Mouse (Mus musculus) MEL (cell line): ENCODE results near the gene Hoxa11. TPM values are rescaled to one million over a fixed set of nuclear protein-coding genes. Genes with fewer than 3 reads are reported as not detected.

Experiments used
- DNase-seq: peaks from one replicate; pipeline ENCODE4 v3.0.0; 2011; ENCODE audit warnings: low read depth, low spot score
- H3K27ac ChIP-seq: 2 replicates; pipeline ENCODE4 v1.5.1; 2012; ENCODE audit warnings: low read depth, mild to moderate bottlenecking, control low read depth, low read length, moderate library complexity; ENCODE audit not compliant: control insufficient read depth
- H3K27me3 ChIP-seq, 2 experiments: fragments of 150-350 bp in 1 of 2; sonication (generic) in 1 of 2; 2 replicates each; pipeline ENCODE4 v1.6.1; 2012; ENCODE audit warnings: low read length in 2 of 2, mild to moderate bottlenecking in 2 of 2, improper control_type of control experiment in 1 of 2, moderate library complexity in 1 of 2; ENCODE audit not compliant: insufficient read depth in 2 of 2, control insufficient read depth in 1 of 2
- H3K36me3 ChIP-seq, 2 experiments: 2 replicates each; pipeline ENCODE4 v1.6.1; 2012 to 2014; ENCODE audit warnings: low read length in 2 of 2, improper control_type of control experiment in 1 of 2, inconsistent platforms in 1 of 2, mild to moderate bottlenecking in 1 of 2; ENCODE audit not compliant: insufficient read depth in 2 of 2, control insufficient read depth in 1 of 2
- H3K4me1 ChIP-seq, 2 experiments: fragments of 150-350 bp in 1 of 2; sonication (generic) in 1 of 2; 2 replicates each; pipeline ENCODE4 v1.6.1; 2012; ENCODE audit warnings: low read length in 2 of 2, improper control_type of control experiment in 1 of 2, mild to moderate bottlenecking in 1 of 2; ENCODE audit not compliant: insufficient read depth in 2 of 2, control insufficient read depth in 1 of 2
- H3K4me3 ChIP-seq, 2 experiments: fragments of 150-350 bp in 1 of 2; sonication (generic) in 1 of 2; 2 replicates each; pipeline ENCODE4 v1.5.1; 2012; ENCODE audit warnings: low read depth in 2 of 2, low read length in 2 of 2, mild to moderate bottlenecking in 2 of 2, moderate library complexity in 2 of 2, control low read depth in 1 of 2, improper control_type of control experiment in 1 of 2; ENCODE audit not compliant: control insufficient read depth in 1 of 2, insufficient read depth in 1 of 2
- H3K79me2 ChIP-seq: 2 replicates; pipeline ENCODE4 v1.6.1; 2012; ENCODE audit warnings: mild to moderate bottlenecking, low read length, moderate library complexity; ENCODE audit not compliant: control insufficient read depth, poor library complexity, insufficient read depth
- H3K9ac ChIP-seq: 2 replicates; pipeline ENCODE4 v1.6.1; 2012; ENCODE audit warnings: low read depth, mild to moderate bottlenecking, control low read depth, low read length, moderate library complexity; ENCODE audit not compliant: control insufficient read depth, poor library complexity, severe bottlenecking
- H3K9me3 ChIP-seq: fragments of 150-350 bp; sonication (generic); replicated peaks from 2 replicates; pipeline ENCODE4 v1.6.1; 2012; ENCODE audit warnings: mild to moderate bottlenecking, low read length, improper control_type of control experiment, moderate library complexity; ENCODE audit not compliant: insufficient read depth
- CHD2 ChIP-seq: IDR thresholded peaks from 2 replicates; pipeline ENCODE4 v1.6.1; 2011; ENCODE audit warnings: low read length, improper control_type of control experiment
- CTCF ChIP-seq, 3 experiments: IDR thresholded peaks in 2 of 3; conservative IDR thresholded peaks in 1 of 3; 2 replicates each; pipeline ENCODE4 v1.5.1; 2011 to 2012; ENCODE audit warnings: low read length in 3 of 3, low read depth in 2 of 3, mild to moderate bottlenecking in 2 of 3, improper control_type of control experiment in 1 of 3, inconsistent platforms in 1 of 3, mixed read lengths in 1 of 3, moderate library complexity in 1 of 3; ENCODE audit not compliant: control insufficient read depth in 1 of 3, insufficient read depth in 1 of 3, poor library complexity in 1 of 3, severe bottlenecking in 1 of 3
- E2F4 ChIP-seq: IDR thresholded peaks from 2 replicates; pipeline ENCODE4 v1.6.1; 2011; ENCODE audit warnings: low read depth, low read length, improper control_type of control experiment, borderline replicate concordance
- ELF1 ChIP-seq: IDR thresholded peaks from 2 replicates; pipeline ENCODE4 v1.6.1; 2014; ENCODE audit warnings: low read depth, mild to moderate bottlenecking, inconsistent platforms, low read length, improper control_type of control experiment, moderate library complexity
- GATA1 ChIP-seq: IDR thresholded peaks from 2 replicates; pipeline ENCODE4 v1.6.1; 2011; ENCODE audit warnings: low read depth, low read length, improper control_type of control experiment
- HCFC1 ChIP-seq: IDR thresholded peaks from 2 replicates; pipeline ENCODE4 v1.6.1; 2012; ENCODE audit warnings: low read depth, mild to moderate bottlenecking, inconsistent platforms, low read length, improper control_type of control experiment, moderate library complexity
- JUND ChIP-seq: IDR thresholded peaks from 2 replicates; pipeline ENCODE4 v1.6.1; 2011; ENCODE audit warnings: low read depth, mild to moderate bottlenecking, improper control_type of control experiment, low read length
- KAT2A ChIP-seq: conservative IDR thresholded peaks from 2 replicates; pipeline ENCODE4 v1.6.1; 2012; ENCODE audit warnings: low read depth, low read length, improper control_type of control experiment, inconsistent platforms
- MAFK ChIP-seq: IDR thresholded peaks from 2 replicates; pipeline ENCODE4 v1.6.1; 2011; ENCODE audit warnings: low read depth, mild to moderate bottlenecking, low read length, improper control_type of control experiment, borderline replicate concordance
- MAX ChIP-seq: IDR thresholded peaks from 2 replicates; pipeline ENCODE4 v1.6.1; 2011; ENCODE audit warnings: low read length, improper control_type of control experiment
- MAZ ChIP-seq: IDR thresholded peaks from 2 replicates; pipeline ENCODE4 v1.6.1; 2012; ENCODE audit warnings: low read depth, mild to moderate bottlenecking, inconsistent platforms, low read length, improper control_type of control experiment
- MYB ChIP-seq: IDR thresholded peaks from 2 replicates; pipeline ENCODE4 v1.6.1; 2011; ENCODE audit warnings: mild to moderate bottlenecking, low read depth, low read length, improper control_type of control experiment
- NELFE ChIP-seq: IDR thresholded peaks from 2 replicates; pipeline ENCODE4 v1.6.1; 2011; ENCODE audit warnings: low read depth, low read length, improper control_type of control experiment
- POLR2A ChIP-seq, 2 experiments: IDR thresholded peaks; 2 replicates each; pipeline ENCODE4 v1.6.1; 2011 to 2012; ENCODE audit warnings: low read length in 2 of 2, mild to moderate bottlenecking in 2 of 2, control low read depth in 1 of 2, improper control_type of control experiment in 1 of 2, low read depth in 1 of 2, moderate library complexity in 1 of 2; ENCODE audit not compliant: control insufficient read depth in 1 of 2, insufficient read depth in 1 of 2, poor library complexity in 1 of 2
- POLR2AphosphoS2 ChIP-seq: IDR thresholded peaks from 2 replicates; pipeline ENCODE4 v1.6.1; 2011; ENCODE audit warnings: low read length, improper control_type of control experiment
- POLR2AphosphoS5 ChIP-seq: IDR thresholded peaks from 2 replicates; pipeline ENCODE4 v1.6.1; 2012; ENCODE audit warnings: low read depth, borderline replicate concordance, mild to moderate bottlenecking, inconsistent platforms, low read length, moderate library complexity, mixed read lengths
- RAD21 ChIP-seq: IDR thresholded peaks from 2 replicates; pipeline ENCODE4 v1.6.1; 2011; ENCODE audit warnings: mild to moderate bottlenecking, low read depth, low read length, improper control_type of control experiment
- RCOR1 ChIP-seq: IDR thresholded peaks from 2 replicates; pipeline ENCODE4 v1.6.1; 2012; ENCODE audit warnings: low read depth, mild to moderate bottlenecking, inconsistent platforms, low read length, improper control_type of control experiment
- SIN3A ChIP-seq: IDR thresholded peaks from 2 replicates; pipeline ENCODE4 v1.6.1; 2012; ENCODE audit warnings: low read length, improper control_type of control experiment, inconsistent platforms
- SMC3 ChIP-seq: IDR thresholded peaks from 2 replicates; pipeline ENCODE4 v1.6.1; 2011; ENCODE audit warnings: low read depth, low read length, improper control_type of control experiment
- TAL1 ChIP-seq: IDR thresholded peaks from 2 replicates; pipeline ENCODE4 v1.6.1; 2012; ENCODE audit warnings: mild to moderate bottlenecking, inconsistent platforms, low read length, moderate library complexity, mixed read lengths
- TBP ChIP-seq: IDR thresholded peaks from 2 replicates; pipeline ENCODE4 v1.8.0; 2011; ENCODE audit warnings: low read depth, low read length, improper control_type of control experiment
- TCF12 ChIP-seq: IDR thresholded peaks from 2 replicates; pipeline ENCODE4 v1.6.1; 2014; ENCODE audit warnings: low read depth, mild to moderate bottlenecking, inconsistent platforms, low read length, improper control_type of control experiment, moderate library complexity
- UBTF ChIP-seq: IDR thresholded peaks from 2 replicates; pipeline ENCODE4 v1.6.1; 2012; ENCODE audit warnings: low read depth, mild to moderate bottlenecking, inconsistent platforms, low read length, improper control_type of control experiment, moderate library complexity, borderline replicate concordance; ENCODE audit not compliant: insufficient read depth
- USF1 ChIP-seq: IDR thresholded peaks from 2 replicates; pipeline ENCODE4 v1.6.1; 2014; ENCODE audit warnings: low read depth, mild to moderate bottlenecking, inconsistent platforms, low read length, improper control_type of control experiment, moderate library complexity
- USF2 ChIP-seq, 2 experiments: IDR thresholded peaks; 2 replicates each; pipeline ENCODE4 v1.6.1; 2011 to 2012; ENCODE audit warnings: improper control_type of control experiment in 2 of 2, low read length in 2 of 2, borderline replicate concordance in 1 of 2, inconsistent platforms in 1 of 2, low read depth in 1 of 2, mild to moderate bottlenecking in 1 of 2; ENCODE audit not compliant: insufficient read depth in 1 of 2
- polyA plus RNA-seq, 2 experiments: library from polyadenylated mRNA; stranded (reverse) in 1 of 2; unstranded in 1 of 2; fragments of >175 nt in 1 of 2; fragments of >200 nt in 1 of 2; gene quantifications; 2 replicates each; pipeline versions ENCODE4 v1.2.1 to v1.2.4; 2012; ENCODE audit warnings: low replicate concordance in 2 of 2, low read depth in 1 of 2; ENCODE audit not compliant: insufficient read length in 2 of 2, insufficient read depth in 1 of 2, missing spikeins in 1 of 2
- total RNA-seq: library from RNA; depleted of rRNA; stranded (reverse); fragments of 300-350 nt; gene quantifications from 2 replicates; pipeline ENCODE4 v1.2.3, GENCODE M21; 2012

The Hoxa11 gene
- total and polyA plus RNA-seq, 3 experiments, result not detected

DNA sequence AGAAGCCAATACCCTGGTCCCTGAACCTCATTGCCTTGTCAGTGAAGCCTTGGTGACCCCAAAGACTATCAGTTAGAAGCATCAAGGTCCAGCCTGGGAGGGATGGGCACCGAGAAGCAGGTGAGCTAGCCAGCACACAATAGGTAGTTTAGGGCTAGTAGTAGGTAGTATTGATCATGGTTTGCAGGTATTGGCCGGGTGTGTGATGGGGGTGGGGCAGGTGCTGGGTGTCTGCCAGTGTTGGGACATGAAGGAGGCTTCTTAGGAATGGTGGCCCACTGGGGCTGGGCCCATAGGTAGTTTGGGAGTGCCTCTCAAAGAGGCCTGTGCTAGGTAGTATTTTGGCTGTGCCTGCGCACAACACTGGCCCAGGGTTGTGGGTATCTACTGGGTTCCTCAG lies 30.5 kb downstream of the Hoxa11 start:
- DNase-seq, result no peak
- Histone ChIP-seq H3K36me3 (no peaks in the 10 kb centered on the region), H3K4me3 (no peak overlapping the region), H3K79me2 (no peaks in the 10 kb centered on the region), H3K9ac (no peak overlapping the region), H3K9me3 (no peaks in the 10 kb centered on the region), H3K27ac (no peak overlapping the region), H3K27me3 (no peaks in the 10 kb centered on the region), H3K4me1 (no peaks in the 10 kb centered on the region)
- TF ChIP-seq TCF12 (no peak), HCFC1 (no peak), TAL1 (no peak), RCOR1 (no peak), MAX (no peak), MYB (no peak), CTCF (IDR thresholded peaks at IDR 0.05 in 2 of 3, conservative IDR thresholded peaks at IDR 0.05 in 1 of 3; ENCODE audit: control insufficient read depth in 1 of 3, insufficient read depth in 1 of 3, low read depth in 2 of 3, low read length in 3 of 3, poor library complexity in 1 of 3, severe bottlenecking in 1 of 3) (no peak), RAD21 (no peak), USF2 (IDR thresholded peaks at IDR 0.05; ENCODE audit: borderline replicate concordance in 1 of 2, insufficient read depth in 1 of 2, low read depth in 1 of 2, low read length in 2 of 2) (no peak), UBTF (no peak), MAZ (no peak), SMC3 (no peak), USF1 (no peak), SIN3A (no peak), KAT2A (no peak), POLR2AphosphoS2 (no peak), ELF1 (no peak), TBP (no peak), POLR2A (IDR thresholded peaks at IDR 0.05; ENCODE audit: control insufficient read depth in 1 of 2, insufficient read depth in 1 of 2, low read depth in 1 of 2, low read length in 2 of 2, poor library complexity in 1 of 2) (no peak)

DNA sequence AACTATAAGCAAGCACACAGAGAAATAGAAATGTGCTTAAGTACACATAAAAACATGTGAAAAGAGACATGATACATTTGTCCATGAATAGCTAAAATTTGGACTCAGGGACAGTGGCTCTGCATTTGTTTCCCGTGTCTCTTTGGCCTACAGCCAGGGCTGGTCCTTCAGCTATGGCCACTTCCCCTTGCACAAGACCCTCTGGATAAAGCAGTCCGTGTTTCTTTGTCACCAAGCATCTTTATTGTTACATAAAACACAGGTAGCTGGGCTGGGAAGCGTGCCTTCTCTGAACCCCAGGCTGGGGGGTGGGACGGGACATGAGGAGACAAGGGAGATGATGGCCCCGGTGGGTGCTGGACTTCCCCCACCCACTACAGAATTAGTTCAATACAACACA lies 31.3 kb downstream of the Hoxa11 start:
- H3K79me2 ChIP-seq, result no peaks in the 10 kb centered on the region
- no peak overlapping the region for H3K27ac ChIP-seq
- no peaks in the 10 kb centered on the region for H3K9me3 ChIP-seq
- no peak for DNase-seq
- H3K36me3 ChIP-seq, result no peaks in the 10 kb centered on the region
- no peaks in the 10 kb centered on the region for H3K4me1 ChIP-seq
- H3K9ac ChIP-seq, result no peak overlapping the region
- TF ChIP-seq MAFK (no peak), E2F4 (no peak), USF2 (IDR thresholded peaks at IDR 0.05; ENCODE audit: borderline replicate concordance in 1 of 2, insufficient read depth in 1 of 2, low read depth in 1 of 2, low read length in 2 of 2) (no peak), HCFC1 (no peak), CHD2 (no peak), NELFE (no peak), JUND (no peak), GATA1 (no peak), POLR2AphosphoS5 (no peak), POLR2A (IDR thresholded peaks at IDR 0.05; ENCODE audit: control insufficient read depth in 1 of 2, insufficient read depth in 1 of 2, low read depth in 1 of 2, low read length in 2 of 2, poor library complexity in 1 of 2) (no peak), KAT2A (no peak)
- H3K4me3 ChIP-seq, result no peak overlapping the region
- no peaks in the 10 kb centered on the region for H3K27me3 ChIP-seq
